Mouse (Mus musculus): ENCODE data around the gene Megf11. TPM values are rescaled to one million over a fixed set of nuclear protein-coding genes. Genes with fewer than 3 reads are reported as not detected.

The Megf11 gene
- total RNA-seq, 2 experiments from 2014 or later, result not detected

- ATAC-seq (replicated peaks; ENCODE audit: poor library complexity, severe bottlenecking), result no peak
Observed at GRCm38 (mm10) chr9:64507207-64507517, 121.7 kb downstream of the Megf11 start.

DNA sequence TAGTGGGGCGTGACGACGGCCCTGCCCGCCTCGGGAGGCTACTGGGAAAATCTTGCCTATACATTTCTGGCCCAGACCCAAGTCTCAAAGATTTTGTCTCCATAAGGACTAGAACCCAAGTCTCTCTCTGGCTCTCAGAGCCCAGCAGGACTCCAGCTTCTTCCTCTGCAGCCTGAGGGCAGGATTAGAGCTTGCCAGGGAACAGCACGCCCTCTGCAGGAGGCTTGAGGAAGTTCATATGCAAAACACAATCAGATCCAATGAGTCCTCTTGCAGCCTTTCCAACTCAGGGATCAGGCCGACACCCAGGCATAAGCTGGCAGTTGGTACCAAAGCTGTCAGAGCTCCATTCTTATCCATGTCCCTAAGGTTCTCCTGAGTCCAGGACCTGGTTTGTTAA is 122.6 kb downstream of the Megf11 start:
- no peak for ATAC-seq (replicated peaks; ENCODE audit: poor library complexity, severe bottlenecking)

- ATAC-seq (replicated peaks; ENCODE audit: poor library complexity, severe bottlenecking), result no peak
Observed at GRCm38 (mm10) chr9:64514826-64515225, 129.4 kb downstream of the Megf11 start.

- ATAC-seq (replicated peaks; ENCODE audit: poor library complexity, severe bottlenecking), result no peak
Observed at GRCm38 (mm10) chr9:64519921-64520746, 134.7 kb downstream of the Megf11 start.

- ATAC-seq (replicated peaks; ENCODE audit: poor library complexity, severe bottlenecking), result no peak
Observed at GRCm38 (mm10) chr9:64520747-64521283, 135.4 kb downstream of the Megf11 start.

GRCm38 (mm10) chr9:64523264-64524045 is 138.0 kb downstream of the Megf11 start:
- ATAC-seq (replicated peaks; ENCODE audit: poor library complexity, severe bottlenecking), result no peak

- ATAC-seq (replicated peaks; ENCODE audit: poor library complexity, severe bottlenecking), result no peak
Observed at GRCm38 (mm10) chr9:64528061-64528460, 142.6 kb downstream of the Megf11 start.

DNA sequence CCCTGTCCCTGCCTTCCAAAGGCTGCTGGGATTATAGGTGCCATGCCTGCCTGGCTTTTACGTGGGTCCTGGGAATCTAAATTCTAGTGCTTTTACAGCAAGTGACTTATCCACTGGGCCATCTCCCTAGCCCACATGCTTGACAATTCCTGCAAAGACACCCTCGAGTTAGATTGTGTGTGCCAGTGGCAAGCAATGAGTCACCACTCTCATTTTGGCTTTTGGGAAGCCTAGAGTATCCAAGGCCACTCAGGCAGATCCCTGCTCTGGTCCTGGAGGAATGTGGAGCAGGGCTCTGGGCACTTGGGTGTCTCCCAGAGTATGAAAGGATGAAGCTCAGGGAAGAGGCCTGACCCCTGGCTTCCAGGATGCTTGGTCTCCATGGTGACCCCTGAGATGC is 143.2 kb downstream of the Megf11 start:
- no peak for ATAC-seq (replicated peaks; ENCODE audit: poor library complexity, severe bottlenecking)

- no peak for ATAC-seq (replicated peaks; ENCODE audit: poor library complexity, severe bottlenecking)
Observed at GRCm38 (mm10) chr9:64531935-64532334, 146.5 kb downstream of the Megf11 start.

DNA sequence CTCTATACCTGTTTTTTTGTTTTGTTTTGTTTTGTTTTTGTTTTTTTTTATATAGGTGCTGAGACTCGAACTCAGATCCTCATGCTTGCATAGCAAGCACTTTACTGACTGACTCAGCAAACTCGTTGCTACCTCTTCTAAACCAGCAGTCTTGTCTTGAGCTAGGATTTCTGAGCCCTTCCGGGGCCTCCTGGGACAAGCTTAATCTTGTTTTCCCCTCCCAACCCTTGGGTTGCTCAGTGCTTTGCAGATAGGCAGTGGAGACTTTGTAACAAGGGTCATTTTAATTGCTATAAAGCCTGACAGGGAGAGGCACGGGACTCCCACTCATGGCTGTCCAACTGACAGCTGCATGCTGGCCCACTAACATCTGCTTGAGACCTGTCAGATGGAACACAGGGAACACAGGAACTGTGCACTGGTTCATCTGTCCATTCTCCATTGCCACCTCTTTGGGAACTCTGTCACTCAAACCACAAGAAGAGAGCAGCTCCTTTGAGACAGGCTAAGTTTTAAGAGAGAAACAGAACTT is 147.4 kb downstream of the Megf11 start:
- ATAC-seq (replicated peaks; ENCODE audit: poor library complexity, severe bottlenecking), result no peak

DNA sequence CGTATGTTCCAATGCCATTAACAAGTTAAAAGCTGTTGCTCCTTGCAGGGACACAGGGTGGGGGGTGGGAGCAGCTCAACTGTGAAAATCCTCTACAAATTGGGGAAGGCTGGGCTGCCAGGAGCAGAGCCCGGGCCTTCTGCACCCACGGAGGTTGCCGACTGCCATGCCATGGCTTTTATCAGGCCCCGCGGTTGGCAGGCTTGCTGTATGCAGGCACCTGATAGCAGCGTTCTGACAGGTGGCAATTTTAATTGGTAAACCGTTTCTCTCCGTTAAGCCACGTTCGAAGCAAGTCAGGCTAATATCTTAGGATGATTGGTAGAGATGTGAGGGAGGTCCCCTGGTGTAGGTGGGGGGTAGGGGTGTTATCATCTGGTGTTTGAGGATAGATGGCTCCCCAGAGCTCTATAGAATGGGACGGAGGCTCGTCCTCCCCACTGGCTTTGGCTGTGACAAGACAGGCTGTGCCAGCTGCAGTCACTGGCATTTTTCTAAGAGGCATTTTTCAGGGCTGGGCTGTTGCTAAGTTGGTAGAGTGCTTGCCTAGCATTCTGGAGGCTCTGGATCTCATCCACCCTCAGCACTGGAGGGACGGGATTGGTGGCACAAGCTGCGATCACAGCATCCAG is 148.2 kb downstream of the Megf11 start:
- no peak for ATAC-seq (replicated peaks; ENCODE audit: poor library complexity, severe bottlenecking)

GRCm38 (mm10) chr9:64534313-64534712 is 148.9 kb downstream of the Megf11 start:
- ATAC-seq (replicated peaks; ENCODE audit: poor library complexity, severe bottlenecking), result no peak

- ATAC-seq (replicated peaks; ENCODE audit: poor library complexity, severe bottlenecking), result no peak
Observed at GRCm38 (mm10) chr9:64534856-64535539, 149.6 kb downstream of the Megf11 start.

GRCm38 (mm10) chr9:64537821-64538220 is 152.4 kb downstream of the Megf11 start:
- ATAC-seq (replicated peaks; ENCODE audit: poor library complexity, severe bottlenecking), result no peak

DNA sequence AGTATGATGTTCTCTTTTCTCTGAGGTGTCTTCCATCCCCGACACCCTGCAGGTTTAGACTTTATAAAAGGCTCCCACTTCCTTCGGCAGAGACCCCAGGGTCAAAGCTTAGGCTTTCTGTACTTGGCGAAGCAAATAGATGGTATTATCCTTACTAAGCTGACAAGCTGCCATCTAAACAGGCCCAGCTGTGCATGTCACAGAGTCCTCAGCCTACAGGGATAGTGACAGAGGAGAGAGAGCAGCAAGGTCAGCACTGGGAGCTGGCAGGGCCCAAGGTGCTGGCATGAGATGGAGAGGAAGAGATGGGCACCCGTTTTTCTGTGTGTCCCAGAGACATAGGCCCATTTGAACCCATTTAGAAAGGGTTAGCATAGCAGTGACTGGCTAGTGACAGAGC is 156.8 kb downstream of the Megf11 start:
- ATAC-seq (replicated peaks; ENCODE audit: poor library complexity, severe bottlenecking), result no peak

DNA sequence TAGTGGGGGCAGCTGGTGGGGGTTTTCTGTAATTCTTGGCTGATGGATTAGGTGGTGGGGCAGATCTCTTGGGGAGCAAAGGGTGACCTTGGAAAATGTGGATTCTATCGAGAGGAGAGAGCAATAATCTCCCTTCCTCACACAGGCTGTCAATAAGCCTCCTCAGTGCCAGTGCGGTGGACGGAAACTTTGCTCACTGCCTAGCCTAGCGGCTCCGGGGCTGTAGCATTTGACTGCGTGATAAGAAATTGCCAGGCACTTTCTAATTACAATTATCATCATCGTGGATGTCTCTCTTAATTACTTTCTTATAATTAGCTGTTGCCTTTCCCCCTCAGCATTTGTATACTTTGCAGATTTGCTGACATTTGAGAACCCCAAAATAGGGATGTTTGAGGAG is 157.7 kb downstream of the Megf11 start:
- no peak for ATAC-seq (replicated peaks; ENCODE audit: poor library complexity, severe bottlenecking)

- no peak for ATAC-seq (replicated peaks; ENCODE audit: poor library complexity, severe bottlenecking)
Observed at GRCm38 (mm10) chr9:64546344-64546991, 161.0 kb downstream of the Megf11 start.

DNA sequence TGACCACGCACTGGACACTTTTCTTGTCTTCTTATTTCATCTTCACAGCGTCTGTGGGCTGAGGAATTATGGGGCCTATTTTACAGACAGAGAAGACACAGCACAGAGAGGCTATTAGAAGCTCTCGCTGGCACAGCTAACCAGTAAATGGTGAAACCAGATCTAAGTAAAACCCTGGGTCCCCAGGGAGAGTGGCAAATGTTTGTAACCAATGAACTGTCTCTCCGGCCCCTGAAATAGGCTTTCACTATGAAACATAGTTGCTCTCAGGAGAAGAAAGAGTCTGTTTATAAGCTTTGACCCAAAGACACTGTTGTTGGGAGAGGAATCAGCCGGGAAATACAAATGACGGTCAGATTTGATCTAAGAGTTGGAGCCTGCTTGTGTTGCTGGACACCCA is 162.9 kb downstream of the Megf11 start:
- ATAC-seq (replicated peaks; ENCODE audit: poor library complexity, severe bottlenecking), result no peak

- ATAC-seq (replicated peaks; ENCODE audit: poor library complexity, severe bottlenecking), result no peak
Observed at GRCm38 (mm10) chr9:64551307-64551706, 165.9 kb downstream of the Megf11 start.

- no peak for ATAC-seq (replicated peaks; ENCODE audit: poor library complexity, severe bottlenecking)
Observed at GRCm38 (mm10) chr9:64552046-64552445, 166.6 kb downstream of the Megf11 start.

Measured in granulocyte monocyte progenitor cell, adult 5-6 weeks (primary cell).